Mouse (Mus musculus) stomach, postnatal 0 days (tissue): ENCODE results near the gene Cryaa. TPM values are rescaled to one million over a fixed set of nuclear protein-coding genes. Genes with fewer than 3 reads are reported as not detected.

Experiments used
- ATAC-seq: fragments of 200-750 bp; cut with Nextera tagmentation; 2 replicates; pipeline ENCODE4 v1.8.0; 2017; ENCODE audit not compliant: low FRiP score, low TSS enrichment
- DNase-seq: peaks from one replicate; pipeline ENCODE4 v3.0.0-alpha.2; 2016; ENCODE audit warnings: low spot score
- H3K27ac ChIP-seq: fragments of 300-500 bp; sonication (generic); replicated peaks from 2 replicates; pipeline ENCODE4 v1.5.1; 2014; ENCODE audit warnings: mild to moderate bottlenecking, control low read depth
- H3K27me3 ChIP-seq: fragments of 300-500 bp; sonication (generic); 2 replicates; pipeline ENCODE4 v1.6.1; 2014; ENCODE audit warnings: low read length; ENCODE audit not compliant: control insufficient read depth, insufficient read depth
- H3K36me3 ChIP-seq: fragments of 300-500 bp; sonication (generic); 2 replicates; pipeline ENCODE4 v1.6.1; 2014; ENCODE audit warnings: low read length, mixed read lengths; ENCODE audit not compliant: control insufficient read depth, insufficient read depth
- H3K4me1 ChIP-seq: fragments of 300-500 bp; sonication (generic); replicated peaks from 2 replicates; pipeline ENCODE4 v1.6.1; 2014; ENCODE audit warnings: antibody characterized with exemption; ENCODE audit not compliant: control insufficient read depth, insufficient read depth
- H3K4me2 ChIP-seq: fragments of 300-500 bp; sonication (generic); replicated peaks from 2 replicates; pipeline ENCODE4 v1.6.1; 2014; ENCODE audit warnings: low read depth, mild to moderate bottlenecking, control low read depth, moderate library complexity
- H3K4me3 ChIP-seq: fragments of 300-500 bp; sonication (generic); 2 replicates; pipeline ENCODE4 v1.5.1; 2014; ENCODE audit warnings: low read depth, low read length, control low read depth
- H3K9ac ChIP-seq: fragments of 300-500 bp; sonication (generic); 2 replicates; pipeline ENCODE4 v1.6.1; 2014; ENCODE audit warnings: mild to moderate bottlenecking, low read length, control low read depth, mixed read lengths
- H3K9me3 ChIP-seq: fragments of 300-500 bp; sonication (generic); 2 replicates; pipeline ENCODE4 v1.6.1; 2016; ENCODE audit warnings: low read length; ENCODE audit not compliant: control insufficient read depth
- CTCF ChIP-seq: IDR thresholded peaks from 2 replicates; pipeline ENCODE4 v1.5.1; 2016; ENCODE audit warnings: antibody characterized with exemption, low read depth, mild to moderate bottlenecking, moderate library complexity
- EP300 ChIP-seq: optimal IDR thresholded peaks from 2 replicates; pipeline ENCODE3; 2016; ENCODE audit warnings: antibody characterized with exemption
- WGBS: fragments of 180-500 bp; shearing (Covaris S2); extraction: QIAGEN DNeasy Blood & Tissue Kit; methylation state at CpG from one replicate; pipeline ENCODE4 v1.1.7; 2014; 5-methylcytosine and 5-hydroxymethylcytosine counted together
- polyA plus RNA-seq: library from polyadenylated mRNA; unstranded; fragments of >200 nt; fragmentation: Nextera tagmentation; extraction: Ambion mirVana; gene quantifications from 2 replicates; pipeline ENCODE4 v1.2.1, GENCODE M21; 2015

Gene Cryaa
- polyA plus RNA-seq, 1 experiment from 2014 or later, result 0.12 TPM

DNA sequence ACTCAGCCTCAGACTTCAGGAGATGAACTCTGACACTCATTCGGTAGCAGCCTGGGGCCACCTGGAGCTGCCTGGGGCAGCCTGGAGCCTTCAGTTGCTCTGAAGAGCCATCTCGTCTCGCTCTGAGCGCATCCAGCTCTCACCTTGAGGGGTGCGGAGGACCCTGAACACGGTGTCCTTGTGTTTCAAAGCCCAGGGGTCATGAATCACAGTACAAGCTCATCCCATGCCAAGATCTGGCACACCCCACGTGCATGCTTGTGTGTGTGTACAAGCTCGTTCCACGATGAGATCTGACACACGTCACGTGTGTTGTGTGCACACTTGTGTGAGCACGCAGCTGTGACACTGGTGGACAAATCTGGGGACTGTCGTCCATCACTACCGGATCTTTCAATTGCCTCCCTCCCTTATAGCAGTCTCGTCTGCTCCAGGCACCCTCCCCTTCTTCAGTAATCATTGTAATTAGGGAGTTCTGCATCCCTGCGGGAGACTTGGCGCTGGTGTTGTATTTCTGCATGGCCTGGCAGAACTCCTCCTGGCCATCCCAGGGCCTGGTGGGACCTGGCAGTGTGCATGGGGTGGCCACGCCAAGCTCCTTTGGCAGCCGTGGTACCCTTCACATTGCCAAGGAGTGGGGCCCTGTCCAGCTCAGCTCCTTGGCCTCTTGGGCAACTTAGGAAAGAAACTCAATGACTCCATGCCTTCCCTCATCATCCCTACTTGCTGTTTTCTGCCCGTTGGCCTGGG, 27.8 kb downstream of the Cryaa start:
- Histone ChIP-seq H3K27ac (no peak overlapping the region), H3K36me3 (no peaks in the 10 kb centered on the region), H3K4me2 (no peak overlapping the region), H3K9me3 (no peaks in the 10 kb centered on the region), H3K4me3 (no peak overlapping the region), H3K4me1 (no peaks in the 10 kb centered on the region), H3K9ac (no peak overlapping the region), H3K27me3 (no peaks in the 10 kb centered on the region)
- ATAC-seq (no peak), DNase-seq (no peak)
- 75% methylated on average over 20 of the region's 20 CpGs for WGBS
- TF ChIP-seq EP300, result no peak
- no peak for TF ChIP-seq CTCF

GRCm38 (mm10) chr17:31709121-31709741, 31.6 kb downstream of the Cryaa start:
- no peak overlapping the region for H3K27ac ChIP-seq
- TF ChIP-seq EP300, result no peak
- TF ChIP-seq CTCF, result no peak
- ATAC-seq (no peak), DNase-seq (no peak)
- H3K27me3 ChIP-seq, result no peaks in the 10 kb centered on the region
- no peak overlapping the region for H3K4me3 ChIP-seq
- 65% methylated on average over 7 of the region's 7 CpGs for WGBS
- H3K36me3 ChIP-seq, result no peaks in the 10 kb centered on the region
- H3K4me2 ChIP-seq, result no peak overlapping the region
- H3K9me3 ChIP-seq, result no peaks in the 10 kb centered on the region
- H3K9ac ChIP-seq, result no peak overlapping the region
- no peaks in the 10 kb centered on the region for H3K4me1 ChIP-seq

GRCm38 (mm10) chr17:31710455-31710854, 32.8 kb downstream of the Cryaa start:
- WGBS, result 77% methylated on average over 8 of the region's 8 CpGs
- no peak for DNase-seq
- no peaks in the 10 kb centered on the region for H3K4me1 ChIP-seq
- no peaks in the 10 kb centered on the region for H3K27me3 ChIP-seq
- H3K4me2 ChIP-seq, result no peak overlapping the region
- H3K4me3 ChIP-seq, result no peak overlapping the region
- H3K36me3 ChIP-seq, result no peaks in the 10 kb centered on the region
- TF ChIP-seq EP300 (no peak), CTCF (no peak)
- no peaks in the 10 kb centered on the region for H3K9me3 ChIP-seq
- H3K27ac ChIP-seq, result no peak overlapping the region
- H3K9ac ChIP-seq, result no peak overlapping the region
- ATAC-seq, result no peak

DNA sequence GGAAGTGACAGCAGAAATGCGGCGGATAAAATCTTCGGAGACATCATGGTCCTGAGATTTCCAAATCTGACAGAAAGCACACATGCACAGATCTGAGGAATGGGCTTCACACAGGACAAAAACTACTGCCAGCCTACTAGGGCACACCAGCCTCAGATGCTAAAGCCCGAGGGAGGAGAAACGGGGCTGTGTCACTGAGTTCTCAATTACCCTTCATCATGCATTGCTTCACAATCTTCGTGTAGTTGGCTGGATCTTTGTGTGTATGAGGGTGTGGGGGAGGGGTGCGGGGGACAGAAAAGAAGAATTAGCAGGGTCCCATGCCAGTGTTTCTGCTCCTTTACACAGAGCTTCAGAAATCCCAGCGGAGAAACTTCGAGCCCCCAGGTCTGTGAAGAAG, 36.1 kb downstream of the Cryaa start:
- Histone ChIP-seq H3K27me3 (no peaks in the 10 kb centered on the region), H3K9ac (no peak overlapping the region), H3K27ac (no peak overlapping the region), H3K4me3 (no peak overlapping the region), H3K9me3 (no peaks in the 10 kb centered on the region), H3K36me3 (no peaks in the 10 kb centered on the region), H3K4me1 (no peaks in the 10 kb centered on the region), H3K4me2 (no peak overlapping the region)
- DNase-seq, result no peak
- TF ChIP-seq CTCF, result no peak
- no peak for TF ChIP-seq EP300
- ATAC-seq, result no peak
- 59% methylated on average over 9 of the region's 9 CpGs for WGBS

- TF ChIP-seq EP300, result no peak
- no peak for TF ChIP-seq CTCF
- no peaks in the 10 kb centered on the region for H3K27me3 ChIP-seq
- DNase-seq, result no peak
- no peaks in the 10 kb centered on the region for H3K36me3 ChIP-seq
- no peak overlapping the region for H3K27ac ChIP-seq
- H3K4me3 ChIP-seq, result no peak overlapping the region
- 44% methylated on average over 3 of the region's 3 CpGs for WGBS
- H3K4me1 ChIP-seq, result no peaks in the 10 kb centered on the region
- H3K9me3 ChIP-seq, result no peaks in the 10 kb centered on the region
- no peak for ATAC-seq
- no peak overlapping the region for H3K4me2 ChIP-seq
- no peak overlapping the region for H3K9ac ChIP-seq
These were observed 36.5 kb downstream of the Cryaa start for GRCm38 (mm10) chr17:31714125-31714524.

DNA sequence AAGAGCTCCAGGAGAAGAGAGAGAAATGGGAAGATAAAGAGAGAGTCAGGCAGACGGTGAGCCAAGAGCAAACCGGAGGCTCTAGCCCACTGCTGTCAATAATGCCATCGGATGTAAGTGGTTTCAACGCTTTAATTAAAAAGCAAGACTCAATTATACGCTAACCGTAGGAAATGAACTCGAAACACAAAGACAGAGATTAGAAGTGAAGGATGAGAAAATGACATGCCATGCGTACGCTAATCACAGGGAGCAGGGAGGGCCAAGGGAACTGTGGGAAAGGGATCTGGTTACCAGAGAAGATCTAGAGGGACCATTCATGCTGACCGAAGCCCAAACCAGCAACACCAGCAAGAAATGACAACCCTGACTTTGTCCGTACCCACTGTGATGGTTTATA, 37.4 kb downstream of the Cryaa start:
- TF ChIP-seq EP300 (no peak), CTCF (no peak)
- no peak overlapping the region for H3K9ac ChIP-seq
- H3K27me3 ChIP-seq, result no peaks in the 10 kb centered on the region
- no peak for ATAC-seq
- no peaks in the 10 kb centered on the region for H3K36me3 ChIP-seq
- H3K4me3 ChIP-seq, result no peak overlapping the region
- H3K9me3 ChIP-seq, result no peaks in the 10 kb centered on the region
- no peaks in the 10 kb centered on the region for H3K4me1 ChIP-seq
- no peak for DNase-seq
- no peak overlapping the region for H3K4me2 ChIP-seq
- no peak overlapping the region for H3K27ac ChIP-seq
- WGBS, result 87% methylated on average over 11 of the region's 11 CpGs
